ENCODE assay signal across 11 mouse cellular contexts in genomic region chr1:187910718-187911117, GRCm38 (mm10).
A peak's percentile ranks its signal among the peaks of the same experiment; 100 is the strongest.
DNase-seq lines count a peak whose midpoint lies in the region; TF ChIP-seq lines count a peak whose summit lies in the region.
"Had no signal": no experiment of that assay in that cellular context is flagged by ENCODE, and none has a peak within 500 bp of the region (broad histone marks: within the 10 kb centered on the region; RNA-seq: fewer than 3 reads in every experiment).

No protein-coding gene starts in this region.

- peak; percentile 58 for DNase-seq in gastrocnemius, adult 2 months
- DNase-seq in gastrocnemius, postnatal 36 days, result no peak
- DNase-seq in fibroblast of lung, adult 2 months (ENCODE audit: low read depth), result peak; percentile 88
- DNase-seq in heart, postnatal 14 days, result peak; percentile 39 to 53
- peak; percentile 18 for DNase-seq in right cerebral cortex, postnatal 25 days
- DNase-seq in MN1 (ENCODE audit: low spot score), result no peak
- DNase-seq in embryonic facial prominence, embryonic 10.5 days (ENCODE audit: low spot score), result no peak
- no peak for DNase-seq in cerebellum, adult 18-20 months
- DNase-seq: kidney, postnatal 10 days; lung, embryonic 14.5 days had no signal

- TF ChIP-seq CTCF in gastrocnemius, adult 2 months (IDR thresholded peaks at IDR 0.05), result no peak

- peaks cover 14% of the 10 kb centered on the region for H3K4me1 ChIP-seq in embryonic facial prominence, embryonic 10.5 days

- H3K27me3 ChIP-seq in embryonic facial prominence, embryonic 10.5 days (replicated peaks; ENCODE audit: low read depth, poor library complexity, severe bottlenecking), result no peaks in the 10 kb centered on the region
- H3K27me3 ChIP-seq: neural tube, embryonic 12.5 days had no signal

- H3K36me3 ChIP-seq in embryonic facial prominence, embryonic 10.5 days (replicated peaks), result no peaks in the 10 kb centered on the region
- H3K36me3 ChIP-seq: neural tube, embryonic 12.5 days had no signal

- 89% methylated on average over 7 of the region's 7 CpGs for WGBS in embryonic facial prominence, embryonic 10.5 days

- H3K9me3 ChIP-seq in embryonic facial prominence, embryonic 10.5 days, result no peaks in the 10 kb centered on the region
- H3K9me3 ChIP-seq: neural tube, embryonic 12.5 days had no signal

- intact Hi-C loops in gastrocnemius, adult 2 months (cut with DNase I), result no loop called here
- intact Hi-C loops in gastrocnemius, postnatal 36 days (cut with DNase I), result no loop called here
- intact Hi-C loops in heart, postnatal 14 days (cut with DNase I), result no loop called here

- H3K4me3 ChIP-seq in gastrocnemius, adult 2 months, result no peak overlapping the region
- H3K4me3 ChIP-seq in embryonic facial prominence, embryonic 10.5 days, result no peak overlapping the region
- H3K4me3 ChIP-seq: neural tube, embryonic 12.5 days had no signal

- H3K27ac ChIP-seq in gastrocnemius, adult 2 months, result peak overlapping the region; percentile 32; the same call in 1 of the 2 replicates
- no peak overlapping the region for H3K27ac ChIP-seq in embryonic facial prominence, embryonic 10.5 days (replicated peaks)
- H3K27ac ChIP-seq: neural tube, embryonic 12.5 days had no signal

Comparison
In these comparisons a context has a peak if more than half of its experiments do, and no peak if none do; other contexts are left out.
1. DNase-seq: peak in gastrocnemius, adult 2 months (single experiment), fibroblast of lung, adult 2 months (single experiment), heart, postnatal 14 days (2 of 2) and right cerebral cortex, postnatal 25 days (single experiment); none in gastrocnemius, postnatal 36 days (0 of 2), MN1 (single experiment), embryonic facial prominence, embryonic 10.5 days (single experiment) and cerebellum, adult 18-20 months (0 of 2).